Mouse (Mus musculus) ovary, postnatal 36 days (tissue): ENCODE results near the gene Timm13.

ENCODE experiments used
- DNase-seq: peaks from one replicate; pipeline ENCODE4 v3.0.0; 2022; ENCODE audit warnings: low spot score, mixed read lengths

Timm13 gene

GRCm38 (mm10) chr10:80904004-80904693 is 3.4 kb upstream of the Timm13 start:
- DNase-seq = no peak

DNA sequence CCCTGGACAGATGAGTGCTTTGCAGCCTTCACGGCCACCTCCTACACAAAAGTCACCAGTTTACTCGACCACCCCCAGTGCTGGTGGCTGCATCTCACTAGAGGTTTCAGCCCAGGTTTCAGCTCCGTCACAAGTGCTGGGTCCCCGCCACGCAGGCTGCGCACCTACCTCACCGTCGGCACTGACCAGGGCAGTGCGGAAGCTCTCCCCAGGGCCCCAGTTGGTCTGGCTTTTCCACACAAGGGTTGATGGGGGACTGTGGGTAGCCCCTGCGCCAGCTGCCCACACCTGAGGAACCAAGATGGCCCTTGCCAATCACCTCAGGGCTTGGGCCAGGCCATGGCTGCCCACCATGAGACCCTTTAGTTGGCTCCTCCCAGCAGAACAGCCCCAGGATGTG is 2.5 kb upstream of the Timm13 start:
- DNase-seq = no peak

DNA sequence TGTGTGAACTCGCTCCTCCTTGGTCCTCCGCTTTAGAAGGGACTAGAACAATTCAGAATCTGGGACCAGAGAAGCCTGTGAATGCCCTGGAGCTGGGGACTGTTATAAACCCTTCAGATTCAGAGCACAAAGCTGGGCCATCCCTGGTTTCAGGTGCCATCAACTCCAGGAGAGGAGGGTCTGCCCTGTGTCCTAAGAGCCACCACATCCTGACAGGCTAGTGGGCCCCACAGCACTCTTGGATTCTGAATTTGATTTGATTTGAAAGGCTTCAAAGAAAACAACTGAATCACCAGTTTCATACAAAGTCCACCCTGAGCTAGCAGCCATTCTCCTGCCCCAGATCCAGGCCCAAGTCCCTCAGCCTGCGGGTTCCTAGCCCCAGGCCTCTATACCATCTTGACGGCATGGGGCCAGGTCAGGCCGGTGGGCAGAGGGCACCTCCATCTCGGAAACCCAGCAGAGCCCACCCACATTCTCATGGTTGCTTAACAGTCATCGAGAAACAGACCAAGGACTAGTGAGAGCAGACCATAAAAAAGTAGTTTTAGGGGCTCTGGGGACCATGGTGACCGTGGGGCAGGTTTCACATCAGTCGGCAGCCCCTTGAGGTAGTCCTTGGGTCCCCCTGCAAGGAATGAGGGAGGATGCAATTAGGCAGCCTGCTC is 1.6 kb upstream of the Timm13 start:
- no peak for DNase-seq

GRCm38 (mm10) chr10:80901409-80902272 is 872 bp upstream of the Timm13 start:
- DNase-seq = no peak

- no peak for DNase-seq
Observed at GRCm38 (mm10) chr10:80899591-80900317, 1.0 kb downstream of the Timm13 start.

- no peak for DNase-seq
Observed at GRCm38 (mm10) chr10:80899074-80899473, 1.7 kb downstream of the Timm13 start.

- no peak for DNase-seq
Observed at GRCm38 (mm10) chr10:80897861-80898510, 2.8 kb downstream of the Timm13 start.

DNA sequence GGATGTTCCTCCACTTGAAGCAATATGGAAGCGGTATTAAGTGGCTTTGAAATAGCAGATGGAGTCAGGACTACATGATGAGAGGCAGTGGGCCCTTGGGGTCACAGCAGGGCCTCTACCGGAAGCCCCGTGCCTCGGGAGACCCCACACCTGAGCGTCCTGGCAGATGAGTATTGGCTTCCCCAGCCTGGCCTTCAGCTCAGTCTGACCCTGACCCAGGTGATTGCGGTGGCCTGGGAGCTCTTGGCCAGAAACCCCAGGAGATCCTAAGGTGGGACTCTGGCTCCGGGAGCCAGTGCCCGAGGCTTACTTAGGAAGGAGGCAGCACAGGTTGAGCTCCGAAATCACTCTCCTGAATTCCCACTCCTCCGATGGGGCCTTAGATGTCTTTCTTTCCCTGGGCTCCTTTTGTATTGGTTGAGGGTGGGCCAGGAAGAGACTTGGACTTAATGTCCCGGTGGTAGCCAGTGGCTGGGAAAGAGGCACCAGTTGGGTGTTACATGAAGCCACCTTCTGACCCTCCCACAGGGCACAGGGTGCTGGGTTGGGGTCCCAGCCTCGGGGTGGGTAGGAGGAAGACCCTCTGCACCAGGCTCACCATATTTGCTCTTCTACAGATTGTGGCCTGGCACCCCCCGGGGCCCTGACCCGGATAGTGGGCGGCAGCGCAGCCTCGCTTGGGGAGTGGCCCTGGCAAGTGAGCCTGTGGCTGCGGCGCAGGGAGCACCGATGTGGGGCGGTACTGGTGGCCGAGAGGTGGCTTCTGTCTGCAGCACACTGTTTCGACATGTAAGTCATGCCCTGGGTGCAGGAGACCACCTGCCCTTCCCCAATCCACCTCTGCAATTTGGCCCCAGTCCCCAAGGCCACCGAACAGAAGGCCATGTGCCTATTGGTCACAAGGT is 3.9 kb downstream of the Timm13 start:
- DNase-seq = no peak

- DNase-seq = no peak
Observed at GRCm38 (mm10) chr10:80895697-80896096, 5.1 kb downstream of the Timm13 start.

DNA sequence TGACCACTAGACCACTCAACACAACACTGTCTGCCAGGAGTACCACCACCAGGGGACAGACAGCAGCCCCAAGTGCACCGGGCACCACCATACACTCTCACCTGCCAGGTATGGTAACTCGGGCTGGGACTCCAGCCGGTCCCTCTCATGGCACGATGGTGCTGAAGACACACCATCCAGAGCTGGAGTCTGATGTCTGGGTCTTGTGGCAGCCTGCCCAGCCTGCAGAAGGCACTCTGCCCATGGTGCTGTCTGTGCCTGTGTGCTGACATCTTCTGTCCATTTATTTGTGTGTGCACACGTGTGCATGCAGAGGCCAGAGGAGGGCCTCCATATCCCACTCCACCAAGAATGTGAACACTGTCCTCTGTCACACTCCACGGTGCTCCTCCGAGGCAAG is 5.7 kb downstream of the Timm13 start:
- no peak for DNase-seq

DNA sequence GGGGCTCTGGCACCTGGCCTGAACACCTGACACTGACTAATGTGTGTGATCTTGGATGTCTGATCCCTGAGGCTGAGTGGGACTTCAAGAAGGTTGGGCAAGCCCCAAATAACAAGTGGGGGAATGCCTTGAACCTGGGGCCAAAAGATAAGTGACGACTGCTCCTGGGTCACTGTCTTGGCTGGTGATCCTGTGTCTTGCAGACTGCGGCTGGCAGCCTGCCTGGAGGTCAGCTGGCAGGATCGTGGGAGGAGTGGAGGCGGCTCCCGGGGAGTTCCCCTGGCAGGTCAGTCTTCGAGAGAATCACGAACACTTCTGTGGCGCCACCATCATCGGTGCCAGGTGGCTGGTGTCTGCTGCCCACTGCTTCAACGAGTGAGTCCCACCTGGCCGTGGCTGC is 13.6 kb downstream of the Timm13 start:
- peak; percentile 84 for DNase-seq

DNA sequence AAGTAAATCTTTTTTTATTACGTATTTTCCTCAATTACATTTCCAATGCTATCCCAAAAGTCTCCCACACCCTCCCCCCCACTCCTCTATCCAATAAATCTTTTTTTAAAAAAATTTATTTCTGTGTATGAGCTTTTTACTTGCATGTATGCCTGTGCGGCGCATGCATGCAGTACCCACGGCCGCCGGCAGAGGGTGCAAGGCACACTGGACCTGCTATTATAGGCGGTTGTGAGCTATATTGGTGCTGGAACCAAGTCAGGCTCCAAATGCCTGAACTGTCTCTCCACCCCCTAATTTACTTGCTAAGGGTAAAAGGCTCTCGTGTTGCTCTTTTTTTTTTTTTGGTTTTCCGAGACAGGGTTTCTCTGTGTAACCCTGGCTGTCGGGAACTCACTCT is 19.5 kb downstream of the Timm13 start:
- peak; percentile 63 for DNase-seq

DNA sequence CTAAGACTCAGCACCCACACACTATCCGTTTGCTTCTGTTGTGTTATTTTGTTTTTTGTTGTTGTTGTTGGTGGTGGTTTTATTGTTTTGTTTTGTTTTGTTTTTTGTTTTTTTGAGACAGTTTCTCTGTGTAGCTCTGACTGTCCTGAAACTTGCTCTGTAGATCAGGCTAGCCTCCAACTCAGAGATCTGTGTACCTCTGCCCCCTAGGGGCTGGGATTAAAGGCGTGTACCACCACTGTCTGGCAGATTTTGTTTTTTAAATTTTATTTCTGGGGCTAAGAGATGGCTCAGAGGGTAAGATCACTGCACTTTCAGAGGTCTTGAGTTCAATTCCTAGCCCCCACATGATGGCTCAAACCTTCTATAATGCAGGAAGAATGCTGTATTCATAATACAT is 19.9 kb downstream of the Timm13 start:
- no peak for DNase-seq

DNA sequence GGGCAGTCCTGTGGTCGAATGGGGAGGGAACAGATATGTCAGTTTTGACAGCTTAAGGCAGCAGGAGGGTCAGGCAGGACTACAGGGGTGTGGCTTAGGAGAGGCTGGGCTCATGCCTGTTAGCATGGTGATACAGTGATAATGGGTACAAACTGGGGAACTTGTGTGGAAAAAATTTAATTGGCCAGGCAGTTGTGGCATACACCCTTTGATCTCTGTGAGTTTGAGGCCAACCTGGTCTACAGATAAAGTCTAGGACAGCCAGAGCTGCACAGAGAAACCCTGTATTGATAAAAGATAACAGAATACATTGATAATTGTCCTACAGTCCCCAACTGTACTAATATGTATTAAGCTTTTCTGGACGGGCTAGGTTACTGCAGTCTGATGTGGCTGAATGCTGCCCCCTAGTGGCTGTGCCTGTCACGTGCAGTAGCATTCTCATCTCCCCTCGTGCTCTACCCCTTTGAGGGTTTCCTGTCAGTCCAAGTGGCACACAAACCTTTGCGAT is 20.6 kb downstream of the Timm13 start:
- peak; percentile 52 for DNase-seq

GRCm38 (mm10) chr10:80876594-80876993 is 24.2 kb downstream of the Timm13 start:
- DNase-seq = no peak

DNA sequence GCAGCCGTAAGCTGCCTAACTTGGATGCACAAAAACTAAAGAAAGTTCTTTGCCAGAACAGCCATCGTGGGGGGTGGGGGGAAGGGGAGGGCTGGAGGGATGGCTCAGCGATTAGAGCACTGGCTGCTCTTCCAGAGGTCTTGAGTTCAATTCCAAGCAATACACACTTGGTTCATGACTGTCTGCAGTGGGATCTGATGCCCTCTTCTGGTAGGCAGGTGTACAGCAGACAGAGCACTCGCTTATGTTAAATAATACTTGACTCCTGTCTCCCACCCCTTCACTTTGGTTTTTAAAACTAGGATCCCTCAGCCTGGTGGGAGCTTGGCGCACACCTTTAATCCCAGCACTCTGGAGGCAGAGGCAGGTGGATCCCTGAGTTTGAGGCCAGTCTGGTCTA is 24.7 kb downstream of the Timm13 start:
- DNase-seq = peak; percentile 40

GRCm38 (mm10) chr10:80874035-80874434 is 26.7 kb downstream of the Timm13 start:
- no peak for DNase-seq

DNA sequence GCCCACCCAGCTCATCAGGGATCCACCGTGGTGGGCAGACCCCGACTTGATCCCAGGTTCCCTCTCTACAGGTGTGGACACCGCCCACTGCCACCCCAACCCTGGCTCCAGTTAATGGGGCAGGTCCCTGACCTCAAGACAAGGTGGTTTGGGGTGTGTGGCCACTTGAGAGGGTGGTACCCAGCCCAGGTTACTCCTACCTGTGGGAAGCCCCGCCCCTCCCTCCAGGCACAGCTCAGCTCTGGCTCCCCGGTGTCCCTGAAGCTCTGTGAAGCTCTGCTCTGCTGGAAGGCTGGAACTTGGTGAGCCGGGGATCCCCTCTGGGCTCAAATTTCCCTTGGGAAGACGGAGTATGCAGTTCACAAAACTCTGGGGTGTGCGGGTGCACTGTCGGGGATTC is 29.2 kb downstream of the Timm13 start, which contains the start of gene Tmprss9:
Gene Tmprss9 (plus strand): TSS at position 268 of the 400 bp plus-strand sequence.
- no peak for DNase-seq

- DNase-seq = no peak
Observed at GRCm38 (mm10) chr10:80870993-80871392, 29.8 kb downstream of the Timm13 start.

GRCm38 (mm10) chr10:80864446-80864845 is 36.3 kb downstream of the Timm13 start:
- DNase-seq = no peak
